Mouse (Mus musculus) thymus, postnatal 10 days (tissue): Measurements from ENCODE around the gene Hlf.
A peak's percentile ranks its signal among the peaks of the same experiment; 100 is the strongest.

Experiments
- DNase-seq, 2 experiments: peaks; one replicate each; pipeline ENCODE4 v3.0.0; 2021; ENCODE audit warnings: low spot score in 2 of 2

Gene Hlf

DNA sequence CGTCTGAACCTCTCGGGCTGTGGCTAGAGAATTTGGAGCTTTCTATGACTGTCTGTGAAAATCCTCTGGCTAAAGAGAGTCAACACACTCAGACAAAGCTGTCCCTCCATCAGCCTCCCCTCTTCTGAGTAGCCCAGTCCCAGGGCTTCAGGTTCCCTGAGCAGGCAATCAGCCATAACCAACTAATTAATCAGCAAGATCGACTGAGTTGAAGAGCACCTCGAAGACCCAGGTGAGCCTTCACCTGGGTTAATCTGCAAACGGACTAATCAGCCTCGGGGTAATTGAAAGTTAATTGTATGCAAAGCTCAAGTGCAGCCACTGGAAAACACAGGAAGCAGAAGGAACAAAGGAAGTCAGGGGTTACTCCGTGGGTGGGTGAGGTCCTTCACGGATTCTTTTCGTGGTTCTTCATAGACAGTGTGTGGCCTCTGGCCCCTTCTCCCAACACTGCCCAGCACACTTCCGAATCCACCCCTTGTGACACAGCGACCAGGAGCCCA is 19.9 kb downstream of the Hlf start:
- DNase-seq, result no peak

DNA sequence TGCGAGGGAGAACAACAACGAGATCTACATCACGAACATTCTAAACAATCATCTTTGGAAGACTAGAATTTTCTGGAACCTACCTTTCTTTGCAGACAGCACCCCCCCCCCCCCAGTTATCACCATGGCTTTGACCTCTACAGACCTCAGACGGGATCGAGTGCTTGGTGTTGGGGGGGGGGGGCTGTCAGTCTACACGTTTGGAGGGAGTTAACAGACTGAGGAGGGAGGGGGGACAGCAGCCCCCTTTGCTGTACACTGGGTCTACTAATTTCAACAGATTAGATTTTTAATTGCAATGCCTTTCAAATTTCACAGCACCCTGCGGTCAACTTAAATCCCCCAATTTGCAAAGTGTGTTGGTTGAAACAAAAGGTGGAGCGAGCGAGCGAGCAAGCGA is 20.3 kb downstream of the Hlf start:
- DNase-seq, result no peak

DNA sequence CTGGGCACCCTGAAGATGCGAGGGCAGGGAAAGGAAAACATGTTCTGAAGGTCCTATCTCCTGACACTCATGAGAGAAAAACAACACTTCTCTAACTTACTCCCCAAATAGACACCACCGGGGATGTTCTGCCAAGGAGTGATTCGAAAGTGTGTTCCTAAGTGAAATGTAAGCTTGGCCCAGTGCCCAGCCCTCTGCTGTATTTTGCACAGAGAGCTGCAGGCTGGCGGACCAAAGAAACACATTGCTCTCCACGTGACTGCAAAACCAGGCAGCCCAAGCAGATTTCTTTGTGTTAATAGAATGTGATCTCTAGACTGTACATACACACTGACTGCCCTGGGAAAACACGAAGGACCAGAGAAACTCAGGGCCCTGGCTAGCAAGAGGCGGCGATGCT is 21.1 kb downstream of the Hlf start:
- DNase-seq, result no peak

DNA sequence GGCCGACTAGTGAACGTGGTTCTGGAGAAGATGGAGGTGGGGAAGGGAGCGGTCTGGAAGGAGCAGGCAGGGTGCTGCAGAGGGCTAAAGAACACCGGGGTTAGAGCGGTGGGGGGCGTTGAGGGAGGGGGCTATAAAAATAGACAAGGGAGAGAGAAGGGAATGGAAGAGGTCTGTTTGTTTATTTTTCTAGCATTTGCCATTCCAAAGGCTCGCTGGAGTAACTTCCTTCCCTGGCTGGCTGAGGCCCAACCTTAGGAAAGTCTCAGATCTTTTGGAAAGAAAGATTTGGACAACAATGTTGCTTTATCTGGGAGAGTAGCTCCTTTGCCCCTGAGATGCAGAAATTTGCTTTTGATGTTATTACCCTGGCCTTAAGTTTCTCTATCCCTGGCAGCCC is 21.6 kb downstream of the Hlf start:
- no peak for DNase-seq

DNA sequence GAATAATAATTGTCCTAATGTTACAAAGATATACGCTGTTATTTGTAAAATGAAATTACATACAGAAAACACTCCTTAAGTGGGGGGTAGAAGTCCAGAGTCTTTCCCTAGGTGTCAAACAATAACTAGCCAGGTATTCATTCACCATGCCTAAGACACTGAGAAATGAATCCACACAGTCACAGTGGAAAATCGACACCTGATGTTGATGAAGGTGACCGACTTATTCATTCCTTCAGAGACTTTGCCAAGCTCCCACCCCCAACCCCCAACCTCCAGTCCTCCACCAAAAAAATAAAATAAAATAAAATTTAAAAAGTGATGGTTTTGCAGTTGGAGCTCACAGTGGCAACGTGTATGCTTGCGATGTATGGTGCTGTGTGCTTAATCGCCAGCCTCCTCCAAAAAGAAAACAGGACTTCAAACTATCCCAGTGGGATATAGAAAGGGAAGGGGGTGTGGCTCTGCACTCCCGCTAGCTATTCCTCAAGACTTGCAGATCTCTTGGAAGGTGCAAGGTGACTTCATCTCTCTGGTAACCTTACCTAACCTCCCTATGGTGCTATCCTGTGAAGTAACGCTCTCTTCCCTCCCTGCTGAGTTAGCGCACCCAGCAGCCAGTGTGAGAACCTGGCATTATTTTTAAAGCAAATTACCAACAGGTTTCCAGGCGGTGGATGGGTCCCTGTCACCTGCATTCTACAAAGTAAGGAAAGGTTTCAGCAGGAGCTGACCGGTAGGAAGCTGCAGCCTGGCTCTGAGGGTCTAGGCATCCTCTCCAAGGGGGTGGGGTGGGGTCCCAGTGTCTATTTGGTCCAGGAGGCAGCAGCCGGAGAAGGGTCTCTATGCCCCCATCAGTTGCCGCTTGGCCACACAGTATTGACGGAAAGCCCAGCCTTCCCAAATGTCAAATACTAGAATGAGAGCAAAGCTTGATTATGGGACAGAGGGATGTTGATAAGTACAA is 22.5 kb downstream of the Hlf start:
- no peak for DNase-seq

DNA sequence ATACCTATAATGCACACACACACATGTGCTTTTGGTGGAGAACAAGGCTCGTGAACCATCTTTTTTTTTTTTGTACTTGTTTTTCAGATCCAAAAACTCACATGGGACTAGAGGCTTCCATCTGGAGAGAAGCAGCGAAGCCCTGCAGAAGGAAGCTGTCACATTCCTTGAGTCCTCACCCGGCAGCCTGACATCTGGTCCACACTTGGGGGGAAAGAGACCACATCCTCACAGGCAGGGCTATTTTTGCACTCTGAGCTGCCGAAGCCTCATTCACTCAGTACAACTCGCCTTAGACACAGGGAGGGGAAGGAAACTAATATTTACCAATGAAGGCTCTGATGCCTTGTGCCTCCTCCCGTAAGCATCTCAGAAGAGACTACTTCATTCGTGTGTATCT is 25.8 kb downstream of the Hlf start:
- no peak for DNase-seq

DNA sequence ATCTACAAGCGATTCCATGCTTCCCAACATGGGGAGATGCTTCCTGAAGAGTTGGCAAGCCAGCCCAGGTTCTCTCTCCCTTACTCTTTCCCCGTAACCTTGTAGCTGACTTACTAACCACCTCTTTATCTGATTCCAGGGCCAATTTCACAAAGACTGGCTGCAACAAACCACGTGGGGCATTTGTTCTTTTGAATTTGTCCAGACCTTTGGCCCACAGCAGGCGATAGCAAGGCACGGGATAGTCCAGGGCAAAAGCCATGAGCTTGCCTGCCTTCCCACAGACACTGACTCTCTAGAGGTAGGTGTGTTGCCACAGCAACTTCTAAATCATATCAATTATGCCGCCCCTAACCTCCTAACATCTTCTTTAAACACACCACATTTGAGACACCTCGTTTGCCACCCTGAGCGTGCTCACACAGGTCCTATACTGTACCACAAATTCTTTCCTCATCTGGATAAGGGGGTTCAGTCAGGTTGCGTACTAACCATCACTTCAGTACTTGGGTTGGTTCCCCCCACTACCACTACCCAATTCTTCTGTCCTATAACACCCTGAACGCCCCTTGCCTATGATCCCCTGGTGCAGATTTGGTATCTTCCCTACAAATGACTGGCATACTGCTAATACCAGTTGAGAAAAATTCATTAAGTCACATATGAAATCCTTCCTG is 26.7 kb downstream of the Hlf start:
- no peak for DNase-seq

DNA sequence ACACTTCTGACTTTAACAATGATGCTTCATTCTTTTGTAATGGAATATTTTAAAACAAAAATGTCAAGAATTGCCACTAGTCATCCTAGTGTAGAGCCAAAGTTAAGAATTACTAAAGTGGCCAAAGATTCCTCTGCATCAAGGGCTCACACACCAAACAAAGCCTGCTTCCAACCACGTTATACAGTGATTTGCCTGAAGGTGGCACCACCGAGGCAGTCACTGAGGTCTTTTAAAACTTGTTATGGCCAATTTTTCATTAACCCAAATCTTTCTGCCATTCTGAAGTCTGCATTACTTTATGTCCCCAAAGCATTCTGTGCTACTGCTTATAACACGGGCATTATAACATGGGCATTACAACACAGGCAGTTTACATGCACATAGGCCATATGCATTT is 27.3 kb downstream of the Hlf start:
- DNase-seq, result peak in 1 of 2 experiments; percentile 47

DNA sequence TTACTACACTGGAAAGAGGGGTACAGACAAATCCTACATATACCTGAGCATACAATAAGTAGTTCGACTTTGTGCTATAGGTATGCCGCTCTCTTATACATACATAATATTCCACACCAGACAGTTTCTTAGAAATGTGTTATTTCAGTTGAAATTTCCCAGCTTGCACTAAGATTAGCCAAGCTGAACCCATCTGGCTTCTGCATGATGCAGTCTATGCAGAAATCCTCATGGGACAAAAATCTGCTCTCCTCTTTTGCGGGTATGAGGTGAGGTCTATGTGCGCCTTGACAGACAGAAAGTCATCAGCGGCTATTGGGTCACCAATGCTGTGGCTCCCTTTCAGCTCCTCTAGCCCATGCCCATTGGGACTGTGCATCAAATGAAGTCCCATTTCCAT is 30.2 kb downstream of the Hlf start:
- DNase-seq, result no peak

DNA sequence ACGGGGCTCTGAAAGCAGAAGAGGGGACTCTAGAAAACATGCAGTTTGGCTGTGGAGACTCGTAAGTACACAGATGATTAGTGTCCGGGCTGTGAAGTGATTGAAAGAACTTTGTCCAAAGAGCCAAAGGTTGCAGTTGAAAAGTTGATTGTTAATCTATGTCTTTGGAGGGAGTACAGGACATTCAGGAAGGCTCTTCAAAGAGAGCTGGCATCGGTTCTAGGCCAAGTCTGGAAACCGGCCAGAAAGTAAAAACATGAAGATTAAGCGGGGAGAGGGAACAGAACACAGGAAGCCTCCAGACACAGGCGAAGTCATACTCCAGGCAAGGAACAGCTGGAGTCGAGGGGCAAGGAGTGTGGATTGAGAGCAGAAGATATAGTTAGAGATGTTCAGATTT is 32.6 kb downstream of the Hlf start:
- no peak for DNase-seq

DNA sequence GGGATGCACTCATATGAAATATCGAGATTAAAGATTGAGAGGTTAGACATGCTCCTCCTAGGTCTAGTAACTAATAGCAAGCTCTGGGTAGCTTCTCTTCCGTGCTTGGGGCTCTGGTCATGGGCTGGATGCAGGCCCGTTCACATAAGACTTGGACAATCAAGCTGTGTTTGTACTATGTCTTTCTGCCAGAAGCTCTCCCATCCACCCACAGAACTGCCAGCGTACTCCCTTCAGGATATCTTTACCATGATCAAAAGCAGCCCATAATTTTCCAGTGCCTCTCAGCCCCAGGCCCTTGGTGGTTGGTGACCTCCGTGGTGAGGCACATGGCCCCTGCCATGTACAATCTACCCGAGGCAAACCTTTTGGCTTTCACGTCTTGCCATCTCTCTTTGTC is 33.3 kb downstream of the Hlf start:
- no peak for DNase-seq

DNA sequence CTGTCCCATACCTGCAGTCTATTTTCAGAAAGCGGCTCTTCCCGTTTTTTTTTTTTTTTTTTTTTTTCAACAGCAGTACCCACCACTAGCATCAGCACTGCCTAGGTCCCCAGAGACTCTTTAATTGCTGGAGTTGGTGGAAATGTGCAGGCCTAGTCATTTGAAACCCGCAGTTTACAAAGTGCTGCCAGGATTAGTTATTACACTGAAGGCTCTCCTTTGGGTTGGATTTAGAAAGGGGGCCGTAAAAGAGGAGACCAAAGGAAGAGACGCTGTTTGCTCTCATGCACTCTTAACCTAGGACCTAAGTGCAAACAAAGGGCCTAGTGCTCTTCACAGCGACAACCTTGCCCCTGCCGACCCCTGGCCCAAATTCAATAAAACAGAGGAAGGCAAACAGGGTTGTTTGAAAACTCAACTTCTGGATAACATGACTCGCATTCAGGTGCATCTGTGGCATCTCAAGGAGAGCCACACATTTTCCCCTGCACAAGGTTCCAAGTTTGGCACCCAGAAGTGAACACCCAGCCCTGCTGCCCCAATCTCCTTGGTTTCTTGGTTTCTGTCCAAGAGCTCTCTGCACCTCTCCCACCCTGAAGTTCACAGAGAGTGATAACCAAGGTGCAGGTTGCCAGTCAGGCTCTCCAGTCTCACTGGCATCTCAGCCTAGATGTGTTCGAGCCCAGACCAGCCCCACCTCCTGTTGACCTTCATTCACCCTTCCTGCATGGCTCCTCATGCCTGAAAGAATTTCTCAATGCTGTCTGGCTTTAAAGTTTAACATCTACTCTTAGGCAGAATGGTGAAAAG is 34.0 kb downstream of the Hlf start:
- DNase-seq, result no peak

DNA sequence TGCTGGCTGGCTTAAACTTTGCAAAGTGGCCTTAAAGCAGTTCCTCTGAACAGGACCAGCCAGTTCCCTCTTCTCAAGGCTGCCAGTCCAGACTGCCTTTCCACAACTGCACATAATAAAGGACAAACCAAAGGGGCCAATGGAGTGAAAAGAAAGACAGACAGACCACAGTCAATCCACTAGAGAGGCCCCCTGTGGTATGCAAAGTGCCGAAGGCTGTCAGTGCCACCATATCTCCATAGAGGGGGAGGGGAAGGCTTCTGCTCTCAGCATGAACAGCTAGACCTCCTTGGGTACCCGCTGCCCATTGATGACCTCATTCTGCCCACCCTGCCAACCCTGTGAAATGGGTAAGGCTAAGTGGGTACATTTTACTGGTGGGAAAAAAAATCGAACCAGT is 34.7 kb downstream of the Hlf start:
- no peak for DNase-seq

DNA sequence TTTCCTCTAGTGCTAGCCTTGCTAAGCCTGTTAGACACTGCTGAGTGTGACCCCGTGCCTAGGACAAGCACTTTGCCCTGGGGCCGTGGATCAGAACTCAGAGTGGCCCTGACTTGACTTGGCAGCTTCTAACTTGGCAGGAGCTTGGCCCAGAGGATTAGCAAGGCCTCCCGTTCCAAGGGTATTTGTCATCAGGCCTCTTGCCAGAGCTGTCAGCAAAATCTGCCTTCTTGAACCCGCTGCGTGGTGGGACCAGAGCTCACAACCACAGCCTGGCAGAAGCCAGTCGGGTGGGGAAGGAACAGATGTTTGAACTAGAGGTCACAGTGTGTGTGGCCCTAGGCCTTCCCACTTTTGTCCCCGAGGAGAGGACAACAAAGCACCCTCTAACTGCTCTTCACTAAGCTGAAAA is 35.4 kb downstream of the Hlf start:
- DNase-seq, result no peak

DNA sequence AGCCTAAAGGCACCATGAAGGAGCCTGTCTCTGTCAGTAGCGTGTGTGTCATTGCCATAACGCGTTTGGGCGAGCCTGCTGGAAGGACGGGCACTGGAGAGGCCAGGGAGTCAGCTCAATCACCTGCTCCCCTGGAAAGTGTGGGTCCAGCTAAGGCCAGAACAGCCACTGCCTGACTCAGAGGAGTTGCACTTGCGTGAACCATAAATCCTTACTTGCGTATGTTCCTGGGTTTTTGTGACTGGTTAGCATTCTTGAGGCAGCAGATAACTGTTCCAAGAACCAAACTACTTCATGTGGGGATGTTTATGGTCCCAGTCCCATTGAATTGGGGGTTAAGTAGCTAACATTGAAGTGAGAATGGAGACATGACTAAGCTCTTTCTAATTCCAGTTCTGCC is 38.0 kb downstream of the Hlf start:
- no peak for DNase-seq

DNA sequence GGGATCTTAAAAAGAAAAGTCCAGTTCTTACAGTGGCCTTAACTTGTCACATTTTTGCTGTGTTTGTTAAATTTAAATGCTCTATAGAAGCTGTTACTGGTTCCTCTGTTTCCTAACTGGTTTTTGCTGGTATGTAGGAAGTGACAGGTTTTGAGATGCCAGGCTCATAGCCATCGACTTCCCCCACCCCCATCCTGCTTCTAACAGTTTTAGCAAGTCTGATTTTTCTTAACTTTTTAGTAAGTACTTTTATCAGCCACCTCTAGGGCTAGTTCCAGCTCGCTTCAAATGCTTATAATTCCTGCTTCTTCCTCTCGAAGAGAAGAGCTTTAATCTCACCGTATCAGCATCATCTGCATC is 40.6 kb downstream of the Hlf start:
- no peak for DNase-seq

DNA sequence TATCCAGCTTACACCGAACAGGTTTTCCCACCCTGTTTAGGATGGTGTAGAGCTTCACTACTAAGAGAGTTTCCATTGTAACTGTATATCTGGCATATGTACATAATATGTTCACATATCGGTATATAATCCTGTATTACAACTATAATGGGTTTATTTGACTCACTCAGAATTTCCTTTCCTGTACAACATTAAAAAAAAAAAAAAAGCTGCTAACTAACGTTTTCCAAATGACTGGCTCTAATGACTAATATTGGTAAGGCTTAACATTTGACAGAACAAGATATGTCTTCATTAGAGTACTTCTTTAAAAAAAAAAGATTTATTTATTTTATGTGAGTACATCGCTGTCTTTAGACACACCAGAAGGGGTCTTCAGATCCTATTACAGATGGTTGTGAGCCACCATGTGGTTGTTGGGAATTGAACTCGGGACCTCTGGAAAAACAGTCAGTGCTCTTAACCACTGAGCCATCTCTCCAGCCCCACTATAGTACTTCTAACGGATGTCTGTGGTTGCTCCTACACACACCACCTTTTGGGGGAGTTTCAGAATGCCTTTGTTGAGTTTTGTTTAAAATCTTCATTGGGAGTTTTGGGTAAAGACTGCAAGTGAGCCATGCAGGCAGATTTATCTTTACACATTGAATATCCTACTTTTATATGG is 41.1 kb downstream of the Hlf start:
- DNase-seq, result no peak

DNA sequence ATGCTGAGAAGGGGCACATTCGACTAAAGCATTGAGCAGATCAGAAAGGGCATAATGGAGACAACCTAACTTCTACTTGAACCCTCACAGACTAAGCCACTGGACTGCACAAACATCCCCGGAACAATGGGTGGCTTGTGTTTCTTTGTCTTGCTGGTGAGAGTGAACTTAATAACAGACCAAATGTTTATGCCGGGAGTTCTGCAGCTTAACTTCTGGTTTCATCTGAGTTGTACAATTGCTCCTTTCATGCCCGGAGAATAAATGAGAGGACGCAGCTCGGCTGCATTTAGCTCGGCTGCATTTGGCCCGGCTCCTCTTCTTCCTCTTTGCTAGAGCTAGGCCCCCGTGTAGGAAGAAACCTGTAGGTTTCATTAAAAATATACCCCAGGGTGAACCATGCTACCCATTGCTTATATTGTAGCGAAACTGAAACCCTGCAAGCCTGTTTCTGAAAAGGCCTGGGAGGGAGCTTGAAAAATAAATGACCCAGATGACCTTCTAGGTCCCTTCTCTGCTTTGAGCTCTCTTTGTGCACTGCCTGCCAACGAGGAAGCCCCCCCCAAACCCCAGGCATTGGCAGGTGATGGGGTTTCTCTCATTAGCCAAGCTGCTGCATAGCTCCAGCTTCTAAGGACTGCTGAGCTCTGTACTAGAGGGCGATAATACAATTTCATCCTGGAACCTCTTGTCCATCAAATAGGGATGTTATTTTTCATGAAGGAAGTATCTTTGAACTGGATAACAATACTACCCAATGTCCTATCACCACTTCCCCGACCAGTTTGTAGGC is 42.8 kb downstream of the Hlf start:
- no peak for DNase-seq

DNA sequence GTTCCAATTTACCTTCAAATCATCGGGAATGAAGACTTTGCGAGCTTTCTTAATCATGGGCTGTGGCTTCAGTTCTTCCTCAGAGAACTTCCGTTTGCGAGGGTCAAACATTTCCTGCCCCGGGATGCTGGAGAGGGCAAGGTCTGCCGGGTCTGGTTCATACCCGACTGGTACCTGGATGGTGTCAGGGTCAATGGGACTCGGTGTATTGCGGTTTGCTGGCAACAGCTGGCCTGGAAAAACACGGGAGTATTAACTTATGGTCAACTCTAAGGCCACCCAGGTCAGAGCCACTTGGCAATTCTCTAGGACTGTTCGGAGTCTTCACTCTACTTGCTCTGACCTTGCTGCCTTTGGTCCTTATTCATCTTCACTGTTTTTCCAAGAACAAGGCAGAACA is 44.9 kb downstream of the Hlf start:
- DNase-seq, result no peak

DNA sequence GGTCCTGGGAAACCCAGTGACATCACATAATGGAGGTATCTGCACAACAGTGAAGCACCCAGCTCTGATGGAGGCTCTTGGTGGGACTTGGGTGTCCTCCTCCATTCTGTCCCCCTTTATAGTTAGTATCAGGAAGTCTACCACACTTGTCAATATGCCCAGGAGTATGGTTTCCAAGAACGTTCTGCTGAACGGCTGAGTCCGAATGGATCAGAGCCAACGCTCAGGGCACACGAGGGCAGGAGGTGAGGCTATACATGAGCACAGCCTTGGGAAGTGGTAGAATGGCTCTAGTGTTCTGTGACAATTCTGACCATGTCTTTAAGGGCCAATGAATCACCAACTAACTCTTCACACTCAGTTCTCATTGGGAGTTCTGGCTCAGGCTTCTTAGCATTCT is 47.8 kb downstream of the Hlf start:
- no peak for DNase-seq

DNA sequence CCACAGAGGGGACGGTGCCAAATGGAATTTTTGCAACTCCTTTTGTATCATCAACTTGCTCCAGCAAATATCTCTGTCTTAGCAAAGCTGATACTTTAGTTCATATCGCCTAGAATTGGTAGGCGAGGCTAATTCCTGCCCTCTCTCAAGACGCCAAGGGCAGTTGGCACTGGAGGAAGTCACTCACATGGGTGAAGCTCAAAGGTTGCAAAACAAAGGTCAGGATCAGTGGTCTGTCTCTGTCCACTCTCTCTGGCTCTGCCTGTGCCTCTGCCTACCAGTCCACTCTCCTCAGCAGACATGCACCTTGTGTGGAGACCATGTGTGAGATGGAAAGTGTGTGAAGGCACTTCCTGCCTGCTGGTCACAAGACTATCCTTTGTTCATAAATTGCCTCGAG is 48.4 kb downstream of the Hlf start:
- DNase-seq, result no peak
